Mouse (Mus musculus): ENCODE data around the gene Lap3. TPM values are rescaled to one million over a fixed set of nuclear protein-coding genes. Genes with fewer than 3 reads are reported as not detected.

The Lap3 gene
- polyA plus RNA-seq, 1 experiment from 2014 or later, result 50.3 TPM

GRCm38 (mm10) chr5:45534319-45535098 lies 41.3 kb downstream of the Lap3 start:
- no peaks in the 10 kb centered on the region for H3K9me3 ChIP-seq (ENCODE audit: low read length)
- peak overlapping the region; percentile 51; the same call in 1 of the 2 replicates for H3K27ac ChIP-seq (ENCODE audit: low read depth)
- H3K27me3 ChIP-seq (ENCODE audit: insufficient read depth, low read length), result no peaks in the 10 kb centered on the region
- 5% methylated on average over 15 of the region's 17 CpGs for WGBS (ENCODE audit: insufficient replicate concordance)
- H3K4me1 ChIP-seq (ENCODE audit: insufficient read depth), result no peaks in the 10 kb centered on the region
- peak; percentile 95 for ATAC-seq
- peaks cover 3% of the 10 kb centered on the region; the same call in 1 of the 2 replicates for H3K36me3 ChIP-seq (replicated peaks; ENCODE audit: insufficient read depth, low read length)
- TF ChIP-seq CTCF (IDR thresholded peaks at IDR 0.05; ENCODE audit: low read depth) (peak; percentile 81), EP300 (IDR thresholded peaks at IDR 0.05; ENCODE audit: low read depth) (no peak)
- peak overlapping the region; percentile 31; the same call in 1 of the 2 replicates for H3K4me2 ChIP-seq (ENCODE audit: low read depth, low read length)
- H3K9ac ChIP-seq (replicated peaks), result no peak overlapping the region
- DNase-seq, result peak; percentile 82
- H3K4me3 ChIP-seq (ENCODE audit: low read depth, low read length), result no peak overlapping the region

GRCm38 (mm10) chr5:45535177-45535576 lies 42.0 kb downstream of the Lap3 start:
- ATAC-seq, result no peak
- Histone ChIP-seq H3K27me3 (ENCODE audit: insufficient read depth, low read length) (no peaks in the 10 kb centered on the region), H3K9me3 (ENCODE audit: low read length) (no peaks in the 10 kb centered on the region), H3K4me3 (ENCODE audit: low read depth, low read length) (no peak overlapping the region), H3K9ac (replicated peaks) (no peak overlapping the region), H3K4me2 (ENCODE audit: low read depth, low read length) (no peak overlapping the region), H3K27ac (ENCODE audit: low read depth) (no peak overlapping the region), H3K4me1 (ENCODE audit: insufficient read depth) (no peaks in the 10 kb centered on the region), H3K36me3 (replicated peaks; ENCODE audit: insufficient read depth, low read length) (0 out of 2 replicates have a peak, but pooled peaks cover 3% of the 10 kb centered on the region)
- WGBS (ENCODE audit: insufficient replicate concordance), result 47% methylated on average over 4 of the region's 4 CpGs
- DNase-seq, result no peak
- TF ChIP-seq CTCF (IDR thresholded peaks at IDR 0.05; ENCODE audit: low read depth), result no peak
- no peak for TF ChIP-seq EP300 (IDR thresholded peaks at IDR 0.05; ENCODE audit: low read depth)

- Histone ChIP-seq H3K36me3 (replicated peaks; ENCODE audit: insufficient read depth, low read length) (no peaks in the 10 kb centered on the region), H3K27me3 (ENCODE audit: insufficient read depth, low read length) (no peaks in the 10 kb centered on the region), H3K9ac (replicated peaks) (no peak overlapping the region), H3K9me3 (ENCODE audit: low read length) (no peaks in the 10 kb centered on the region), H3K4me3 (ENCODE audit: low read depth, low read length) (no peak overlapping the region), H3K4me2 (ENCODE audit: low read depth, low read length) (no peak overlapping the region), H3K27ac (ENCODE audit: low read depth) (no peak overlapping the region), H3K4me1 (ENCODE audit: insufficient read depth) (no peaks in the 10 kb centered on the region)
- TF ChIP-seq EP300 (IDR thresholded peaks at IDR 0.05; ENCODE audit: low read depth) (no peak), CTCF (IDR thresholded peaks at IDR 0.05; ENCODE audit: low read depth) (peak; percentile 36)
- 60% methylated on average over 10 of the region's 10 CpGs for WGBS (ENCODE audit: insufficient replicate concordance)
- DNase-seq, result no peak
- no peak for ATAC-seq
Measured at GRCm38 (mm10) chr5:45539502-45539901, 46.3 kb downstream of the Lap3 start.

DNA sequence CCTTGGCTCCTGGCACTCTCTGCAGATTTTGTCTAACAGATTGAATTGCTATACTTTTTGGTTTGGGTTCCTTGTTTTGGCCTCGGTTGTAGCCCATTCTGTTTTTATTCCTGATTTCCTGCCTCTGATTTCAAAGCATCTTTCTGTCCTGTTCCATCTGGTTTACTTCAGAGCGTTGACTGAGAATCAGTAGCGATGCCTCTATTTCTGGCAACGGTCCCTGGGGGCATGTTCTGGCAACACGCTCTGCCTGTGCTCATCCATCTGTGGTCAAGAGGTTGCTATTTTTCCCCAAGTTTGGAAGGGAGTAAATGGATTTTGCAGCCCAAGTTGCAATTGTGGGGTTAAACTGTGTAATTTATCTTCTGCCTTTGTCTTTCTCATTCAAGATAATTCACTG lies 50.2 kb downstream of the Lap3 start:
- 71% methylated on average over 5 of the region's 5 CpGs for WGBS (ENCODE audit: insufficient replicate concordance)
- Histone ChIP-seq H3K27me3 (ENCODE audit: insufficient read depth, low read length) (no peaks in the 10 kb centered on the region), H3K27ac (ENCODE audit: low read depth) (no peak overlapping the region), H3K4me2 (ENCODE audit: low read depth, low read length) (no peak overlapping the region), H3K9ac (replicated peaks) (no peak overlapping the region), H3K36me3 (replicated peaks; ENCODE audit: insufficient read depth, low read length) (no peaks in the 10 kb centered on the region), H3K9me3 (ENCODE audit: low read length) (no peaks in the 10 kb centered on the region), H3K4me3 (ENCODE audit: low read depth, low read length) (no peak overlapping the region), H3K4me1 (ENCODE audit: insufficient read depth) (no peaks in the 10 kb centered on the region)
- no peak for DNase-seq
- TF ChIP-seq EP300 (IDR thresholded peaks at IDR 0.05; ENCODE audit: low read depth) (no peak), CTCF (IDR thresholded peaks at IDR 0.05; ENCODE audit: low read depth) (no peak)
- no peak for ATAC-seq

DNA sequence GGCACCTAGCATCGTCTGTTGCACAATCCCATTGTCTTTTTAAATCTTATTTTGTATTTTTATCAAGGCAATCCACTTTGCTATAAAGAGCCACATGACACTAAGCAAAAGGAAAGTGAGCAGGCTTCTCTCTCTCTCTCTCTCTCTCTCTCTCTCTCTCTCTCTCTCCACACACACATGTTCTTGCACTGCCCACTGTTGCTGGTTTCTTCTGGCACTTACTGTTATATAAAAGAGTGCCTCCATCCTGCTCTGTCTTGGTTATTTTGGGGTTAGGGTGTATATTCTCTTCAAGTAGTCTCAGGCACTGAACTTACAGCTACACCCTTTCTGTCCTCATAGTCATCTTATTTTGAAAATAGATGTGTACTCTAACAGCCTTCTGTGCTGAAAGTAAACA lies 56.4 kb downstream of the Lap3 start:
- Histone ChIP-seq H3K4me1 (ENCODE audit: insufficient read depth) (no peaks in the 10 kb centered on the region), H3K4me3 (ENCODE audit: low read depth, low read length) (no peak overlapping the region), H3K36me3 (replicated peaks; ENCODE audit: insufficient read depth, low read length) (no peaks in the 10 kb centered on the region), H3K9me3 (ENCODE audit: low read length) (no peaks in the 10 kb centered on the region), H3K27me3 (ENCODE audit: insufficient read depth, low read length) (no peaks in the 10 kb centered on the region), H3K4me2 (ENCODE audit: low read depth, low read length) (no peak overlapping the region), H3K27ac (ENCODE audit: low read depth) (no peak overlapping the region), H3K9ac (replicated peaks) (no peak overlapping the region)
- TF ChIP-seq CTCF (IDR thresholded peaks at IDR 0.05; ENCODE audit: low read depth) (no peak), EP300 (IDR thresholded peaks at IDR 0.05; ENCODE audit: low read depth) (no peak)
- DNase-seq, result no peak
- no peak for ATAC-seq
- 81% methylated on average over 1 of the region's 1 CpGs for WGBS (ENCODE audit: insufficient replicate concordance)

Other genes starting within 250 kb of the Lap3 start
- 202 and 206 TPM in 2 replicates for gene Qdpr, start 43.1 kb upstream of the Lap3 start, polyA plus RNA-seq (2015; fragmentation: Nextera tagmentation; extraction: Ambion mirVana)
- not detected in 2 replicates for gene Clrn2, start 39.6 kb upstream of the Lap3 start, polyA plus RNA-seq (2015; fragmentation: Nextera tagmentation; extraction: Ambion mirVana)
- 70.5 and 72.2 TPM in 2 replicates for gene Med28, start 26.9 kb downstream of the Lap3 start, polyA plus RNA-seq (2015; fragmentation: Nextera tagmentation; extraction: Ambion mirVana)
- gene Fam184b, start 146.2 kb downstream of the Lap3 start, polyA plus RNA-seq (2015; fragmentation: Nextera tagmentation; extraction: Ambion mirVana), result 0.06 and 0.07 TPM in 2 replicates
- gene Ncapg, start 176.5 kb downstream of the Lap3 start, polyA plus RNA-seq (2015; fragmentation: Nextera tagmentation; extraction: Ambion mirVana), result 20.3 and 24.1 TPM in 2 replicates